Mouse (Mus musculus) heart, embryonic 16.5 days (tissue): Measurements from ENCODE around the gene Wnt1. TPM values are rescaled to one million over a fixed set of nuclear protein-coding genes. Genes with fewer than 3 reads are reported as not detected.

Source experiments
- ATAC-seq: fragments of 200-750 bp; cut with Nextera tagmentation; replicated peaks from 2 replicates; pipeline ENCODE4 v1.8.0; 2017; ENCODE audit warnings: moderate number of reproducible peaks; ENCODE audit not compliant: insufficient read depth, low FRiP score; ENCODE audit errors: extremely low read depth
- H3K27ac ChIP-seq: fragments of 300-500 bp; sonication (generic); 2 replicates; pipeline ENCODE4 v1.5.1; 2014; ENCODE audit warnings: mild to moderate bottlenecking, low read length, control low read depth, moderate library complexity
- H3K27me3 ChIP-seq: fragments of 300-500 bp; sonication (generic); 2 replicates; pipeline ENCODE4 v1.6.1; 2014; ENCODE audit warnings: low read length, mixed read lengths; ENCODE audit not compliant: control insufficient read depth, insufficient read depth
- H3K36me3 ChIP-seq: fragments of 300-500 bp; sonication (generic); 2 replicates; pipeline ENCODE4 v1.6.1; 2014; ENCODE audit not compliant: control insufficient read depth, insufficient read depth
- H3K4me1 ChIP-seq: fragments of 300-500 bp; sonication (generic); 2 replicates; pipeline ENCODE4 v1.6.1; 2014; ENCODE audit warnings: low read length, mixed read lengths; ENCODE audit not compliant: control insufficient read depth, insufficient read depth
- H3K4me2 ChIP-seq: fragments of 300-500 bp; sonication (generic); 2 replicates; pipeline ENCODE4 v1.6.1; 2014; ENCODE audit warnings: low read depth, mild to moderate bottlenecking, control low read depth, low read length
- H3K4me3 ChIP-seq: fragments of 300-500 bp; sonication (generic); 2 replicates; pipeline ENCODE4 v1.5.1; 2014; ENCODE audit warnings: mild to moderate bottlenecking, control low read depth, low read length
- H3K9ac ChIP-seq: fragments of 300-500 bp; sonication (generic); 2 replicates; pipeline ENCODE4 v1.6.1; 2014; ENCODE audit warnings: low read length, control low read depth
- H3K9me3 ChIP-seq: fragments of 300-500 bp; sonication (generic); replicated peaks from 2 replicates; pipeline ENCODE4 v1.6.1; 2016; ENCODE audit warnings: low read length; ENCODE audit not compliant: control insufficient read depth
- WGBS: fragments of 180-500 bp; shearing (Covaris S2); extraction: QIAGEN DNeasy Blood & Tissue Kit; methylation state at CpG from one replicate; pipeline ENCODE4 v1.1.7; 2014; 5-methylcytosine and 5-hydroxymethylcytosine counted together
- polyA plus RNA-seq: library from polyadenylated mRNA; unstranded; fragments of >200 nt; fragmentation: Nextera tagmentation; extraction: Ambion mirVana; gene quantifications from 2 replicates; pipeline ENCODE4 v1.2.1, GENCODE M21; 2015

The Wnt1 gene
- polyA plus RNA-seq, 1 experiment from 2014 or later: not detected

- H3K27me3 ChIP-seq: peaks cover 76% of the 10 kb centered on the region
- H3K4me1 ChIP-seq: peaks cover 20% of the 10 kb centered on the region
- no peak overlapping the region for H3K9ac ChIP-seq
- H3K4me3 ChIP-seq: no peak overlapping the region
- WGBS: 8% methylated on average over 5 of the region's 5 CpGs
- H3K36me3 ChIP-seq: no peaks in the 10 kb centered on the region
- no peak overlapping the region for H3K4me2 ChIP-seq
- ATAC-seq: no peak
- no peak overlapping the region for H3K27ac ChIP-seq
- H3K9me3 ChIP-seq: no peaks in the 10 kb centered on the region
Observed at GRCm38 (mm10) chr15:98775533-98775932, 14.1 kb upstream of the Wnt1 start.

- 2% methylated on average over 57 of the region's 62 CpGs for WGBS
Observed at GRCm38 (mm10) chr15:98776280-98777004, 13.2 kb upstream of the Wnt1 start.

GRCm38 (mm10) chr15:98777005-98777616 lies 12.5 kb upstream of the Wnt1 start:
- Histone ChIP-seq H3K9ac (no peak overlapping the region), H3K27me3 (peaks cover 78% of the 10 kb centered on the region), H3K4me1 (peaks cover 20% of the 10 kb centered on the region), H3K9me3 (no peaks in the 10 kb centered on the region), H3K4me2 (peak overlapping the region; percentile 58), H3K36me3 (no peaks in the 10 kb centered on the region), H3K27ac (no peak overlapping the region), H3K4me3 (peak overlapping the region; percentile 34; the same call in 1 of the 2 replicates)
- no peak for ATAC-seq
- 4% methylated on average over 19 of the region's 19 CpGs for WGBS

More at GRCm38 (mm10) chr15:98776280-98777004, 13.2 kb upstream of the Wnt1 start:
- no peak overlapping the region for H3K27ac ChIP-seq
- H3K4me1 ChIP-seq: peaks cover 20% of the 10 kb centered on the region
- peak overlapping the region; percentile 7; the same call in 1 of the 2 replicates for H3K9ac ChIP-seq
- ATAC-seq: peak; percentile 60
- no peaks in the 10 kb centered on the region for H3K9me3 ChIP-seq
- H3K36me3 ChIP-seq: no peaks in the 10 kb centered on the region
- peak overlapping the region; percentile 53 for H3K4me2 ChIP-seq
- peaks cover 81% of the 10 kb centered on the region for H3K27me3 ChIP-seq
- H3K4me3 ChIP-seq: peak overlapping the region; percentile 34

GRCm38 (mm10) chr15:98777762-98778161 lies 11.9 kb upstream of the Wnt1 start, which contains the start of gene Wnt10b:
Gene Wnt10b (minus strand): TSS chr15:98778150.
- Histone ChIP-seq H3K9me3 (no peaks in the 10 kb centered on the region), H3K36me3 (no peaks in the 10 kb centered on the region), H3K27me3 (peaks cover 78% of the 10 kb centered on the region), H3K4me2 (peak within 1 kb of the TSS; percentile 58), H3K9ac (0 out of 2 replicates have a peak within 1 kb of the TSS, but pooled peaks have one; percentile 10), H3K4me1 (peaks cover 20% of the 10 kb centered on the region), H3K4me3 (peak within 1 kb of the TSS; percentile 41), H3K27ac (no peak within 1 kb of the TSS)
- ATAC-seq: no peak
- WGBS: under 1% methylated on average over 26 of the region's 33 CpGs

- Histone ChIP-seq H3K4me1 (peaks cover 17% of the 10 kb centered on the region), H3K27me3 (peaks cover 75% of the 10 kb centered on the region), H3K9ac (no peak overlapping the region), H3K27ac (no peak overlapping the region), H3K4me3 (peak overlapping the region; percentile 41), H3K4me2 (peak overlapping the region; percentile 58), H3K9me3 (no peaks in the 10 kb centered on the region), H3K36me3 (no peaks in the 10 kb centered on the region)
- under 1% methylated on average over 25 of the region's 25 CpGs for WGBS
- ATAC-seq: no peak
Observed at GRCm38 (mm10) chr15:98778191-98778770, 11.4 kb upstream of the Wnt1 start.

- no peaks in the 10 kb centered on the region for H3K36me3 ChIP-seq
- no peak overlapping the region for H3K27ac ChIP-seq
- WGBS: 7% methylated on average over 9 of the region's 11 CpGs
- H3K27me3 ChIP-seq: peaks cover 71% of the 10 kb centered on the region
- no peak overlapping the region for H3K9ac ChIP-seq
- peaks cover 17% of the 10 kb centered on the region for H3K4me1 ChIP-seq
- no peak for ATAC-seq
- H3K9me3 ChIP-seq: no peaks in the 10 kb centered on the region
- no peak overlapping the region for H3K4me2 ChIP-seq
- no peak overlapping the region for H3K4me3 ChIP-seq
Observed at GRCm38 (mm10) chr15:98778806-98779205, 10.9 kb upstream of the Wnt1 start.

- H3K4me3 ChIP-seq: no peak overlapping the region
Observed at GRCm38 (mm10) chr15:98780075-98780474, 9.6 kb upstream of the Wnt1 start.

GRCm38 (mm10) chr15:98780573-98780972 lies 9.1 kb upstream of the Wnt1 start:
- Histone ChIP-seq H3K4me2 (no peak overlapping the region), H3K4me3 (no peak overlapping the region)
- 10% methylated on average over 13 of the region's 13 CpGs for WGBS

More at GRCm38 (mm10) chr15:98780075-98780474, 9.6 kb upstream of the Wnt1 start:
- Histone ChIP-seq H3K27me3 (peaks cover 61% of the 10 kb centered on the region), H3K4me1 (peaks cover 17% of the 10 kb centered on the region), H3K27ac (no peak overlapping the region), H3K36me3 (no peaks in the 10 kb centered on the region), H3K9me3 (no peaks in the 10 kb centered on the region), H3K9ac (no peak overlapping the region), H3K4me2 (no peak overlapping the region)
- no peak for ATAC-seq
- WGBS: 10% methylated on average over 8 of the region's 8 CpGs

GRCm38 (mm10) chr15:98781166-98781565 lies 8.5 kb upstream of the Wnt1 start:
- ATAC-seq: no peak
- Histone ChIP-seq H3K27ac (no peak overlapping the region), H3K4me3 (no peak overlapping the region), H3K36me3 (no peaks in the 10 kb centered on the region), H3K27me3 (peaks cover 50% of the 10 kb centered on the region), H3K4me2 (no peak overlapping the region), H3K4me1 (peaks cover 17% of the 10 kb centered on the region), H3K9me3 (0 out of 2 replicates have a peak, but pooled peaks cover 4% of the 10 kb centered on the region), H3K9ac (no peak overlapping the region)
- WGBS: 36% methylated on average over 6 of the region's 6 CpGs

More at GRCm38 (mm10) chr15:98780573-98780972, 9.1 kb upstream of the Wnt1 start:
- H3K27ac ChIP-seq: no peak overlapping the region
- peaks cover 56% of the 10 kb centered on the region for H3K27me3 ChIP-seq
- H3K9me3 ChIP-seq: no peaks in the 10 kb centered on the region
- ATAC-seq: peak; percentile 37
- H3K9ac ChIP-seq: no peak overlapping the region
- H3K36me3 ChIP-seq: no peaks in the 10 kb centered on the region
- peaks cover 17% of the 10 kb centered on the region for H3K4me1 ChIP-seq
